Mouse (Mus musculus): ENCODE data around the gene Prodh2. TPM values are rescaled to one million over a fixed set of nuclear protein-coding genes. Genes with fewer than 3 reads are reported as not detected.

Gene Prodh2
- polyA plus RNA-seq, 1 experiment from 2014 or later, result 0.15 TPM

DNA sequence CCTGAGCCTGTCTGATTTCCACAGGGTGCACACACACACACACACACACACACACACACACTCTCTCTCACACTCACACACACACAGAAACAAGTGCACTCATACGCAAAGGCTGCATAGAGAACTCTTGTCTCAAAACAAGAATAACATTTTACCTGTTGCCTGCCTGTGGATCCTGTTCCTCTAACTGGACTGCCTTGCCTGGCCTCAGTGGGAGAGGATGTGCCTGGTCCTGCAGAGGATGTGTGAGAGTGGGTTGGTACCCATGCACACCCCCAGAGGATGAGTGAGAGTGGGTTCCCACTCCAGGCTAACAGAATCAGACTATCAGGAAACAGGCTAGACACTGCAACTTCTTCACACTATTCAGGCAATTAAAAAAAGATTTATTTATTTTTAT, 57.2 kb downstream of the Prodh2 start:
- 97% methylated on average over 1 of the region's 1 CpGs for WGBS
- Histone ChIP-seq H3K4me2 (no peak overlapping the region), H3K9me3 (replicated peaks) (no peaks in the 10 kb centered on the region), H3K27ac (no peak overlapping the region), H3K4me1 (replicated peaks) (peaks cover 18% of the 10 kb centered on the region), H3K4me3 (no peak overlapping the region), H3K9ac (no peak overlapping the region), H3K36me3 (peaks cover 44% of the 10 kb centered on the region), H3K27me3 (no peaks in the 10 kb centered on the region)
- ATAC-seq (replicated peaks; ENCODE audit: insufficient number of reproducible peaks, insufficient read depth, low FRiP score, low read depth), result no peak

DNA sequence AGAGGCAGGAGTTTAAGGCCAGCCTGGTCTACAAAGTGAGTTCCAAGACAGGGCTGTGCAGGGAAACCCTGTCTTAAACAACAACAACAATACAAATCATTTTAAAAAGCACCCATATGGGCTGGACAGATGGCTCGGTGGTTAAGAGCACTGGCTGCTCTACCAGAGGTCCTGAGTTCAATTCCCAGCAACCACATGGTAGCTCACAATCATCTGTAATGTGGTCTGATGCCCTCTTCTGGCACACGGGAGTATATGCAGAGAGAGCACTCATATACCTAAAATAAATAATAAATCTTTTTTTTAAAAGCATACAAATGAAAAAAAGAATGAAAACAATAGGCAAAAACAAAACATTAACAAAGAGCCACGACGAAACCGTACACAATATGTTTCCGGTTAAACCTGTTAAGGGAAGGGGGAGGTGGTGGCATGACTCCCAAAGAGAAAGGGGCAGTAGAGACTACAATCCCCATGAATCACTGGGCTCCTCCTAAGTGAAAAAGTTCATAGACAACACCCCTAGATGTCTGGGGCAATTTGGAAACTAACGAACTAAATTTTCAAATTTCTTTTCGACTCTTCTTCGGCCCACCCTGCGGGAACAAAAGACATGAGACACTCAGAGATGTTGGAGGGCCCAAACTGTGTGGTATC, 58.2 kb downstream of the Prodh2 start:
- H3K27ac ChIP-seq, result peak overlapping the region; percentile 99
- H3K4me2 ChIP-seq, result peak overlapping the region; percentile 93
- peak; percentile 47 for ATAC-seq (replicated peaks; ENCODE audit: insufficient number of reproducible peaks, insufficient read depth, low FRiP score, low read depth)
- peaks cover 18% of the 10 kb centered on the region for H3K4me1 ChIP-seq (replicated peaks)
- H3K9me3 ChIP-seq (replicated peaks), result no peaks in the 10 kb centered on the region
- 4% methylated on average over 10 of the region's 10 CpGs for WGBS
- H3K9ac ChIP-seq, result peak overlapping the region; percentile 78
- no peaks in the 10 kb centered on the region for H3K27me3 ChIP-seq
- peak overlapping the region; percentile 80 for H3K4me3 ChIP-seq
- peaks cover 43% of the 10 kb centered on the region for H3K36me3 ChIP-seq

DNA sequence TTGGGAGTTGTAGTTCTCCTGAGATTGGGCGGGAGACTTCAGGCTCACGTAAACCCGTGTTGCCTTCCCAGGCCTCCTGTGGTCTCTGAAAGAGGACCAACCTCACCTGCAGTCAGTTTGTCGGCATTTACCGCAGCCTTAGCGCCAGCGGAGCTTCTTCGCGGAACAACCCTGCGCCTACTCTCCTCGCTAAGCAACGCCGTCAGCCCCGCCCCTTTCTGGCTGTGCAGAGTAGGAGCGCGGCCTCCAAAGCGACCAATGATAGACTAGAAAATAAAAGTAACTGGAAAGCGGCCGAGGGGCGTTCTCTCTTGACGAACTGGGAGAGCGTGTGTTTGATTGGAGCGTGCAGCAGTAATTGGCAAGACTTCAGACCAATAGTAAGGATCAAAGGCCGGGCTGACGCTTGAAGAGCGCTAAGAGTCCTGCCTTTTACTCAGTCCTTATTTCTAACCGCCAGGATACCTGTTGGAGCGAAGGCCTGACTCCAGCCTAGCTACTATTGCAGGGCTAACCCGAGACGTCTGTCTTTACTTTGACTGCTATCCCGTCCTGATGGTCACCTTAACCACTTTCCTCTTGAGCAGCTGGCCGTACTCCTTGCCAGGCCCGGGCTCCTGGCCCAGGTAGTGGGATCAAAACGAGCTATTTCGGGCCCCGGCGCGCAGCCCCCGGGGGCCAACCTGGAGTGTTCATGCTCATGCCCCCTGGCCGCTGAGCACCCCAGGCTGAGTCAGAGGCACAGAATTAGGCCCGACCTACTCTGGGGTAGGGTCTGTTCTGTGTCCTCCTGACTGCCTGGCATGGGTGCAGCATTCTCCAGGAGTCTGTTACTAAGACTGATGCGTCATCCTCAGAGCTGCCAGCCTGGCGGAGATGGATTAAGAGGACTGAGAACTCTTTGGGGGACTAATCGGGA, 58.9 kb downstream of the Prodh2 start, which contains the start of the genes Hspb6 and Proser3:
Hspb6 (plus strand) TSS at position 77 of the 919 bp plus-strand sequence.
Proser3 (minus strand) TSS at position 198 of the 919 bp plus-strand sequence.
- Histone ChIP-seq H3K4me3 (peak within 1 kb of the TSS; percentile 80), H3K27ac (peak within 1 kb of the TSS; percentile 99), H3K9me3 (replicated peaks) (no peaks in the 10 kb centered on the region), H3K4me2 (peak within 1 kb of the TSS; percentile 93), H3K36me3 (peaks cover 44% of the 10 kb centered on the region), H3K4me1 (replicated peaks) (peaks cover 18% of the 10 kb centered on the region), H3K27me3 (no peaks in the 10 kb centered on the region), H3K9ac (peak within 1 kb of the TSS; percentile 78)
- WGBS, result under 1% methylated on average over 44 of the region's 44 CpGs
- ATAC-seq (replicated peaks; ENCODE audit: insufficient number of reproducible peaks, insufficient read depth, low FRiP score, low read depth), result peak; percentile 93

DNA sequence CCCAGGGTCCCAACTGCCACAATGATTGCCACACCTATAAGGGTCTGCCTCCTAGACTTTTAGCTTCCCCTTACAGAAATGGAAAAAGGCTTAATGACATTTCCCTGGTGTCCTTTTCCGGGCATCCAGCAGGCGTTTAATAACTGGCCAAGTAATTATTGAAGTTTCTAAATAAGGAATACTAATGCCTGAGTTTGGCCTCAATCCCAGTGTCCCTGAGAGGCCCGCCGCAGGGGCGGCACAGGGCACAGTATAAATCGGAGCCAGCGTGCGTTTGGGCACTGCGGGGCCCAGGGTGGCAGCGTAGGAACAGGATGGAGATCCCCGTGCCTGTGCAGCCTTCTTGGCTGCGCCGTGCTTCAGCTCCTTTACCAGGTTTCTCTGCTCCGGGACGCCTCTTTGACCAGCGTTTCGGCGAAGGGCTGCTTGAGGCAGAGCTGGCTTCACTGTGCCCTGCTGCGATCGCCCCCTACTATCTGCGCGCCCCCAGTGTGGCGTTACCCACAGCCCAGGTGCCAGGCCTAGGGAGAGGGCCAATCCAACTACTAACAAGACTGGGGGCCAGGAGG, 59.7 kb downstream of the Prodh2 start:
- Histone ChIP-seq H3K36me3 (peaks cover 37% of the 10 kb centered on the region), H3K4me2 (peak overlapping the region; percentile 93), H3K9ac (peak overlapping the region; percentile 78), H3K4me1 (replicated peaks) (peaks cover 23% of the 10 kb centered on the region), H3K9me3 (replicated peaks) (no peaks in the 10 kb centered on the region), H3K27me3 (no peaks in the 10 kb centered on the region), H3K4me3 (peak overlapping the region; percentile 80), H3K27ac (peak overlapping the region; percentile 99)
- WGBS, result 2% methylated on average over 23 of the region's 23 CpGs
- ATAC-seq (replicated peaks; ENCODE audit: insufficient number of reproducible peaks, insufficient read depth, low FRiP score, low read depth), result peak; percentile 32; the same call in 1 of the 2 replicates

DNA sequence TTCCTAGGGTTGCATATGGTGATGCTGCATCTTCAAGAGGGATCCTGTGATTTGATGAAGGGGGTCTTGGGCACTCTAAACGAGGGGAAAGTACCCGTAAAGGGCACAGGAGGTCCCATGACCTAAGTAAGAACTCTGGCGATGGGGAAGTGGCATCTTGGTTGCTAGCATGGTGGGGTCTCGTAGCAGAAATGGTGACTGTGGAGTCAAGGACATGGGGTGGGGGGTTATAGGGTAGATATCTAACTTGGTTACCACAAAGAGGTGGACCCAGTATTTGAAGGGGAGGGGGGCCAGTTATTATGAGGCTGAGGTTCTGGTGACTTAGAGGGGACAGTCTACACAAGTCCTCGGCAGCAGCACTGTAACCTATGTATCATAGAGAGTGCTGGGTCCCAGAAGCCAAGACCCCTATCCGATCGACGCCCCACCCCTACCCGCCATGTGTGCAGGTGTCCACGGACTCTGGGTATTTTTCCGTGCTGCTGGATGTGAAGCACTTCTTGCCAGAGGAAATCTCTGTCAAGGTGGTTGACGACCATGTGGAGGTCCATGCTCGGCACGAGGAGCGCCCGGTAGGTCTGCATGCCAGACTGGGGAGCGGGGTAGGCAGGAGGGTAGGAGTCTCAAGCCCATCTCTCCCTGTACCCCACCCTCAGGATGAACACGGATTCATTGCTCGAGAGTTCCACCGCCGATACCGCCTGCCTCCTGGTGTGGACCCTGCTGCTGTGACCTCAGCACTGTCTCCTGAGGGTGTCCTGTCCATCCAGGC, 60.6 kb downstream of the Prodh2 start:
- Histone ChIP-seq H3K36me3 (peaks cover 29% of the 10 kb centered on the region), H3K4me2 (peak overlapping the region; percentile 93), H3K4me1 (replicated peaks) (peaks cover 32% of the 10 kb centered on the region), H3K9me3 (replicated peaks) (no peaks in the 10 kb centered on the region), H3K4me3 (peak overlapping the region; percentile 80), H3K9ac (peak overlapping the region; percentile 78), H3K27ac (peak overlapping the region; percentile 99), H3K27me3 (no peaks in the 10 kb centered on the region)
- WGBS, result 81% methylated on average over 22 of the region's 22 CpGs
- no peak for ATAC-seq (replicated peaks; ENCODE audit: insufficient number of reproducible peaks, insufficient read depth, low FRiP score, low read depth)

DNA sequence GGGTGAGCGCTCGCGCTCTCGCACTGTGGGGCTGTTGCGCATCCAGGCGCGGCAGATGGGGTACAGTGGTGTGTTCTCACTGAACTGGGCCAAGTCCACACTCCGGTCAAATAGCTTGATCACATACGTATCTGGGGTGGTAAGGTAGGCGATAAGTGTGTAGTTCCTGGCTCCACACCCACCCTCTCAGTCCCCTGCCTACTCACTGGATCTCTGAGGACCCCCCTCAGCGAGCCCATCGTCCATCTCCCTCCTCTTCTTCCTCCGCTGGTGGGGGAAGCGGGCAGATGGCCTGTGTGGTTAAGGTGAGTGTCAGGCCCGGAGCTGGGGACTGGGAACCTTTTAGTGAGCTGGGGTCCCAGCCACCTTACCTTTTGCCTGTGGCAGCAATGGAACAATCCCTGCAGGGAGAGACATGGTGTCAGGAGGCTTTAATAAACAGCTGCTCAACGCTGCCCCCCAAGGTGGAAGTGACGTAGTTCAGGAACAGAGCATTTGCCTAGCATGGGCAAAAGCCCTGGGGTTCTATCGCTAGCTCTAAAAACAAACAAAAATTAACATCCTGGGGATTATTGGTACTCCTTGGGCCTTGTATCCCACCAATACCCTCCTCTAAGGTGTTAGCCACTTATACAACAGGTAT, 63.6 kb downstream of the Prodh2 start:
- WGBS, result 94% methylated on average over 18 of the region's 18 CpGs
- ATAC-seq (replicated peaks; ENCODE audit: insufficient number of reproducible peaks, insufficient read depth, low FRiP score, low read depth), result no peak

DNA sequence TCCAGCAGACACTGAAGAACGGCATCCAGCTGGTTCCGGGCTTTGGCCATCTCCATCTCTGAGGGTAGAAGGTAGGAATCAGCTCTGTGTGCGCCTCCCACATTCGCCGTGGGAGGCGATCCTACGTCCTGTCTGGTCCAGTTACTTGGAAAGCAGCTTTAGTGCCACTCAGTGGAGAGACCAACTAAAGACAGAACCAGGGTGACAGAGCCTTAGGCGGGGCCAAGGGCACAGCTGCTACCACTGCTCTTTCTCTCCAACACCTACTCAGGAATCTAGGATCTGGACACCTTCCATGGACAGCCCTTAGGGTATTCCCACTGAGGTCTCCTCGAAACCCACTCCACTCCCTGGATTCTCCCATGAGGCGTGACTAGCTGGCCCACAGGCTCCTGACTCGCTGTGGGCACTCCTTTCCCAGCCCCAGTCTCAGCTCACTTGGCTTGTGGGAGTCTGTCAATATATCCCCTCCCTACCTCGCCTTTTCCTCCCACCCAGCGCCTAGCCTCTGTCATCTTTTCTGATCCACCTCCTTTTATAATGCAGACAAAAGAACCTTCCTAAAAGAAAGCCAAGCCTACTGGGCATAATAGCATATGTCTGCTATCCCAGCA, 64.6 kb downstream of the Prodh2 start:
- Histone ChIP-seq H3K9me3 (replicated peaks) (no peaks in the 10 kb centered on the region), H3K27ac (no peak overlapping the region), H3K27me3 (no peaks in the 10 kb centered on the region), H3K4me1 (replicated peaks) (peaks cover 42% of the 10 kb centered on the region), H3K36me3 (peaks cover 28% of the 10 kb centered on the region), H3K4me3 (peak overlapping the region; percentile 76), H3K4me2 (peak overlapping the region; percentile 93), H3K9ac (0 out of 2 replicates have a peak overlapping the region, but pooled peaks have one; percentile 71)
- no peak for ATAC-seq (replicated peaks; ENCODE audit: insufficient number of reproducible peaks, insufficient read depth, low FRiP score, low read depth)
- 85% methylated on average over 13 of the region's 13 CpGs for WGBS

More for the DNA sequence above, 63.6 kb downstream of the Prodh2 start:
- H3K9ac ChIP-seq, result no peak overlapping the region
- H3K27me3 ChIP-seq, result no peaks in the 10 kb centered on the region
- H3K4me1 ChIP-seq (replicated peaks), result peaks cover 44% of the 10 kb centered on the region
- peaks cover 28% of the 10 kb centered on the region for H3K36me3 ChIP-seq
- no peaks in the 10 kb centered on the region for H3K9me3 ChIP-seq (replicated peaks)
- H3K4me2 ChIP-seq, result no peak overlapping the region
- no peak overlapping the region for H3K4me3 ChIP-seq
- no peak overlapping the region for H3K27ac ChIP-seq

DNA sequence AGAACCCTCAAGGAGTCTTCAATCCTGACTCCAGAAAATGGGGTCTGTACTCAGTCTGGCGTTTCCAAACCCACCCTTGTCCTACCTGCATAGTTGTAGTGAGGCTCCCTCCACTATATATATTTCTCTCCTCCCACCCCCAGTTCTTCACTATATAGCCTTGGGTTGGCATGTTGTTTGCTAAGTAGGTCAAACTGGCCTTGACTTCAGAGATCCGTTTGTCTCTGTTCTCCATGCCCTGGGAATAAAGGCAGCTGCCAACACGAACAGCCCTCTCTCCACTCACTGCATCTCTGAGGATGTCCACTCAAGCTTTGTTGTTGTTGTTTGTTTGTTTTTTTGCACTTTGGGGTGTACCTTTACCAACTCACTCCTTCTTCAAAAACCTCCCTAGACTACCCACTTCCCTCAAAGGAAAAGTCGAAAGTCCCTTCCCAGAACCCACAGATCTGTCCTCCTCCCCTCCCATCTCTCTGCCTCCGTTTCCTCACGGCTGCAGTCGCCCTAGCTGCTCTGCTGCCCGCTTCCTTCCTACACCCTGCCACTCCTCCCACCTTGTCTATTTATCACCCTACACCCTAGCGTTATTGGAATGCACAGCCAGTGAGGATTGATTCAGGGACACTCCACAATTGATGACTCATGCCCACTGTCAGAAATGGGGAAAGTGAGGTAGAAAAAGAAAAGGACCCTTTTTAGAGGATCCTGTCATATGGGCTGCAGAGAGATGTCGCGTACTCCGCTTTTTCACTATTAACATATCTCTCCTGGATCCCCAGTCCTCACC, 65.4 kb downstream of the Prodh2 start:
- no peak for ATAC-seq (replicated peaks; ENCODE audit: insufficient number of reproducible peaks, insufficient read depth, low FRiP score, low read depth)
- Histone ChIP-seq H3K9ac (peak overlapping the region; percentile 71), H3K4me2 (peak overlapping the region; percentile 93), H3K27me3 (no peaks in the 10 kb centered on the region), H3K4me1 (replicated peaks) (peaks cover 37% of the 10 kb centered on the region), H3K4me3 (peak overlapping the region; percentile 76), H3K36me3 (peaks cover 28% of the 10 kb centered on the region), H3K9me3 (replicated peaks) (no peaks in the 10 kb centered on the region), H3K27ac (peak overlapping the region; percentile 64)
- 12% methylated on average over 12 of the region's 12 CpGs for WGBS

DNA sequence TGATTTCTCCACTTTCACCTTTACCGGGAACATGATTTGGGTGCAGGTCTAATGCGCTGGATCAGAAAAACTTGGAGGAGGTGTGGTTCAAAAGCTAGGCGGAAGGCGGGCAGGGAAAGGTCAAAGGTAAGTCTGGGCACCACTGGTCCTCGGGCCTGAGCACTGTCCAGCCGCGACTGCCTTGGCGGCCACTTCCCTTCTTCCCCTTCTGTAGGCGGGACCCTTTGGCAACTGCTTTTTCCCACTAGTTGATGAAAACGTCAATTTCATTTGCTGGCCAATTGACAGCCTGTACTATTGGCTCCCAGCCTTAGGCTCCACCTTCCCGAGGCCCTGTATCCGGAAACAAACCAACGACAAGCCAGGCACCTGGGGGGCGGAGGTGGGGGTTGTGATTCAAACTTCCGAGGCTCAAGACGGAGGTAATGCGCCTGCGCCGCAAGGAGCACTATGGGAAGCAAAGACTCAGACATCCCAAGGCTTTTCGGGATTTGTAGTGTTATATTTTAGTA, 66.1 kb downstream of the Prodh2 start, which contains the start of gene Lin37:
Lin37 (minus strand) TSS at position 396 of the 512 bp plus-strand sequence.
- peak within 1 kb of the TSS; percentile 93 for H3K4me2 ChIP-seq
- H3K4me3 ChIP-seq, result peak within 1 kb of the TSS; percentile 76
- H3K9me3 ChIP-seq (replicated peaks), result no peaks in the 10 kb centered on the region
- H3K9ac ChIP-seq, result peak within 1 kb of the TSS; percentile 71
- peaks cover 26% of the 10 kb centered on the region for H3K36me3 ChIP-seq
- peaks cover 38% of the 10 kb centered on the region for H3K4me1 ChIP-seq (replicated peaks)
- no peaks in the 10 kb centered on the region for H3K27me3 ChIP-seq
- under 1% methylated on average over 20 of the region's 20 CpGs for WGBS
- H3K27ac ChIP-seq, result peak within 1 kb of the TSS; percentile 64
- peak; percentile 80 for ATAC-seq (replicated peaks; ENCODE audit: insufficient number of reproducible peaks, insufficient read depth, low FRiP score, low read depth)
